Mouse (Mus musculus): ENCODE data around the gene Rpusd3. TPM values are rescaled to one million over a fixed set of nuclear protein-coding genes. Genes with fewer than 3 reads are reported as not detected.

The Rpusd3 gene
- total and polyA plus RNA-seq, 2 experiments = 17.2 to 118 TPM

DNA sequence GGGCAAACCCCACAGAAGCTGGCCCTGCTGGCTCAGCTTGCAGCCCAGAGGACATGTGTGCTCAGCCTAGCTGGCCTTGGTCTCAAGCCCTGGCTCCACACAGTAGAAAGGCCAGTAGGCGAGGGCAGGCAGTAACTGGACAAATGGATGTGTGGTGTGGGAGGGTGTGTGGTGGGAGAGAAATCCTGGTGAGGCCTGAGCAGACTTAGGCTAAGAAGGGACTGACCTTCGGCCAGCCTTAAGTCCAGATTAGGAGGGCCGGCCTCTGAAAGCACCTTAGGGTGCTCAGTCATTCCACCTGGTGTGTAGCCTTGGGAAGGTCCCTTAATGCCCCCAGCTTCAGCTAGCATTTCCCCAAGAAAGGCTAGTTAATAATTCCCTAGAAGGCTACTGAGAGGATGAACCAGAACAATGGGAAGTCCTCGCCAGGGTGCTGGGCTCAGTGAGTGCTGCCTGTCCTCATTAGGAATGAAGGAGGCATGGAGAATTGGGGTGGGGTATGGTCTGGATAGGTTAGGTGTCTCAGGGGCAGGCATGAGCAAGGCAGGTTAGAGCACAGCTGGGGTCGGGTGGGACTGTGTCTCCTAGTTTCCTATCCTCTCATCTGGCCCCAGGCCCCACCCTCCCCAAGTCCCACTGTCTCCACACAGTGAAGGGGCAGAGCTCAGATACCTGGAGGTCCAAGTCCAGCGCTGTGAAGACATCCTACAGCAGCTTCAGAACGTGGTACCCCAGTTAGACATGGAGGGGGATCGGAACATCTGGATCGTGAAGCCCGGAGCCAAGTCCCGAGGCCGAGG, 14.3 kb downstream of the Rpusd3 start:
- WGBS = 74% methylated on average over 12 of the region's 12 CpGs
- no peak overlapping the region for H3K27ac ChIP-seq (replicated peaks; ENCODE audit: insufficient read depth, low read depth, low read length)
- H3K4me1 ChIP-seq (ENCODE audit: control insufficient read depth, insufficient read depth, low read length) = no peaks in the 10 kb centered on the region
- H3K36me3 ChIP-seq (ENCODE audit: control insufficient read depth, insufficient read depth, low read length) = no peaks in the 10 kb centered on the region
- DNase-seq (ENCODE audit: extremely low read depth, low read depth, low spot score) = no peak
- TF ChIP-seq CTCF (IDR thresholded peaks at IDR 0.05; ENCODE audit: low read depth, low read length) (no peak), POLR2A (IDR thresholded peaks at IDR 0.05; ENCODE audit: extremely low read depth, insufficient read depth, low read length) (no peak)
- no peak overlapping the region for H3K9ac ChIP-seq (ENCODE audit: low read depth, low read length)
- no peak overlapping the region for H3K4me3 ChIP-seq (ENCODE audit: insufficient read depth, low read depth, low read length)
- no peaks in the 10 kb centered on the region for H3K79me2 ChIP-seq (ENCODE audit: control insufficient read depth, insufficient read depth, low read length)
- no peaks in the 10 kb centered on the region for H3K27me3 ChIP-seq (ENCODE audit: control insufficient read depth, insufficient read depth, low read length)

DNA sequence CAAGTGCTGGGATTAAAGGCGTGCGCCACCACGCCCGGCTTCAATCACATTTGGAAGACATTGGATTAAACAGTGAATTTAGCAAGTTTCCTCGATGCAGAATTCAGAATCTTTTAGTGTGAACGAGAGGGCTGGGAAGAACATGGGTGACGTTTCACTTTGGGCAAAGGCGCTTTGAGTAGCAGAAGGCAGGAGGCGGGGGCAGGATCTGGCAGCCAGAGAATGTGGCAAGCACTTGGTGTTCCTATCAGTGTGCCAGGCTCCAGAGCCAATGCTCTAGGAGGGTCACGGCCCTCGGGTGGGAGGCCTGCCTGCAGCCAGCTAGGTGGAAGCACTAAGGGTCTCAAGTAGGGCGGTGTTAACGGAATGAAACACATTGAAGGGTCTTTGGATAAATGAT, 17.0 kb downstream of the Rpusd3 start:
- 92% methylated on average over 13 of the region's 13 CpGs for WGBS
- TF ChIP-seq POLR2A (IDR thresholded peaks at IDR 0.05; ENCODE audit: extremely low read depth, insufficient read depth, low read length) (no peak), CTCF (IDR thresholded peaks at IDR 0.05; ENCODE audit: low read depth, low read length) (no peak)

GRCm38 (mm10) chr6:113396270-113397030, 22.7 kb downstream of the Rpusd3 start:
- Histone ChIP-seq H3K9ac (ENCODE audit: low read depth, low read length) (no peak overlapping the region), H3K4me1 (ENCODE audit: control insufficient read depth, insufficient read depth, low read length) (peaks cover 6% of the 10 kb centered on the region), H3K27me3 (ENCODE audit: control insufficient read depth, insufficient read depth, low read length) (no peaks in the 10 kb centered on the region), H3K4me3 (ENCODE audit: insufficient read depth, low read depth, low read length) (no peak overlapping the region), H3K27ac (replicated peaks; ENCODE audit: insufficient read depth, low read depth, low read length) (no peak overlapping the region), H3K79me2 (ENCODE audit: control insufficient read depth, insufficient read depth, low read length) (no peaks in the 10 kb centered on the region), H3K36me3 (ENCODE audit: control insufficient read depth, insufficient read depth, low read length) (no peaks in the 10 kb centered on the region)
- no peak for DNase-seq (ENCODE audit: extremely low read depth, low read depth, low spot score)
- 84% methylated on average over 10 of the region's 10 CpGs for WGBS
- no peak for TF ChIP-seq CTCF (IDR thresholded peaks at IDR 0.05; ENCODE audit: low read depth, low read length)
- no peak for TF ChIP-seq POLR2A (IDR thresholded peaks at IDR 0.05; ENCODE audit: extremely low read depth, insufficient read depth, low read length)

More for the DNA sequence above, 17.0 kb downstream of the Rpusd3 start:
- Histone ChIP-seq H3K36me3 (ENCODE audit: control insufficient read depth, insufficient read depth, low read length) (no peaks in the 10 kb centered on the region), H3K9ac (ENCODE audit: low read depth, low read length) (no peak overlapping the region), H3K27me3 (ENCODE audit: control insufficient read depth, insufficient read depth, low read length) (no peaks in the 10 kb centered on the region), H3K4me3 (ENCODE audit: insufficient read depth, low read depth, low read length) (no peak overlapping the region), H3K79me2 (ENCODE audit: control insufficient read depth, insufficient read depth, low read length) (no peaks in the 10 kb centered on the region), H3K4me1 (ENCODE audit: control insufficient read depth, insufficient read depth, low read length) (no peaks in the 10 kb centered on the region), H3K27ac (replicated peaks; ENCODE audit: insufficient read depth, low read depth, low read length) (no peak overlapping the region)
- no peak for DNase-seq (ENCODE audit: extremely low read depth, low read depth, low spot score)

DNA sequence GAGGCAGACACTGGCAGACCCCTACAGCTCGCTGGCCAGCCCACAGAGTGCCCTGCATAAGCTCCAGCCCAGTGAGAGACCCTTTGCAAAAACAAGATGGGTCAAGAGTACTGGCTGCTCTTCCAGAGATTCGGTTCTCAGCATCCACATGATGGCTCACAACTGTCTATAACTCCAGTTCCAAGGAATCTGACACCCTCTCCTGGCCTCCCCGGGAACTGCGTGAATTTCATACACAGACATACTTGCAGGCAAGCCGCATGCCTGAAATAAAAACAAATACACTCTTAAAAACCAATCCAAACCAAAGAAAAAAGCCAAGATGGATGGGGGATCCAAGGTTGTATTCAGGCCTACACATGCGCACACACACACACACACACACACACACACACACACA, 23.6 kb downstream of the Rpusd3 start:
- Histone ChIP-seq H3K9ac (ENCODE audit: low read depth, low read length) (no peak overlapping the region), H3K36me3 (ENCODE audit: control insufficient read depth, insufficient read depth, low read length) (no peaks in the 10 kb centered on the region; the same call in 1 of the 2 replicates), H3K27ac (replicated peaks; ENCODE audit: insufficient read depth, low read depth, low read length) (no peak overlapping the region), H3K4me1 (ENCODE audit: control insufficient read depth, insufficient read depth, low read length) (peaks cover 11% of the 10 kb centered on the region), H3K4me3 (ENCODE audit: insufficient read depth, low read depth, low read length) (no peak overlapping the region), H3K27me3 (ENCODE audit: control insufficient read depth, insufficient read depth, low read length) (no peaks in the 10 kb centered on the region), H3K79me2 (ENCODE audit: control insufficient read depth, insufficient read depth, low read length) (no peaks in the 10 kb centered on the region)
- TF ChIP-seq CTCF (IDR thresholded peaks at IDR 0.05; ENCODE audit: low read depth, low read length) (no peak), POLR2A (IDR thresholded peaks at IDR 0.05; ENCODE audit: extremely low read depth, insufficient read depth, low read length) (no peak)
- no peak for DNase-seq (ENCODE audit: extremely low read depth, low read depth, low spot score)
- 96% methylated on average over 6 of the region's 6 CpGs for WGBS

DNA sequence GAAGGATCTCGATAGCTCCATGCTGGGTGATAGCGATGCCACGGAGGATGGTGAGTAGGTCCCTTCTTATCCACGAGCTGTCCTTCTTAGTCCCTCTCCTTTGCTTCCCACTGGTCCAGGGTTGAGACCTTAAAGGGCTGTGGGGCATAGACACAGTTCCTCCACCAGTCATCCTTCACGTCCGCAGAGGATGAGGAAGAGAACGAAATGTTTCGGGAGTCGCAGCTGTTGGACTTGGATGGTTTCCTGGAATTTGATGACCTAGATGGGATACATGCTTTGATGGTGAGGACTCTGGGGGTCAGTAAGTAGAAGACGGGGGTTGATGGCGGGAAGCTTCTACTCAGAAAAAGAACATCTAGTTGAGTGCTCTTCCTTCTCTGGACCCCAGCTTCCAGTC, 24.3 kb downstream of the Rpusd3 start:
- H3K4me3 ChIP-seq (ENCODE audit: insufficient read depth, low read depth, low read length) = no peak overlapping the region
- H3K4me1 ChIP-seq (ENCODE audit: control insufficient read depth, insufficient read depth, low read length) = peaks cover 17% of the 10 kb centered on the region
- no peaks in the 10 kb centered on the region for H3K79me2 ChIP-seq (ENCODE audit: control insufficient read depth, insufficient read depth, low read length)
- no peaks in the 10 kb centered on the region for H3K27me3 ChIP-seq (ENCODE audit: control insufficient read depth, insufficient read depth, low read length)
- no peak overlapping the region for H3K9ac ChIP-seq (ENCODE audit: low read depth, low read length)
- WGBS = 96% methylated on average over 11 of the region's 11 CpGs
- H3K36me3 ChIP-seq (ENCODE audit: control insufficient read depth, insufficient read depth, low read length) = peaks cover 5% of the 10 kb centered on the region
- no peak overlapping the region for H3K27ac ChIP-seq (replicated peaks; ENCODE audit: insufficient read depth, low read depth, low read length)
- no peak for TF ChIP-seq CTCF (IDR thresholded peaks at IDR 0.05; ENCODE audit: low read depth, low read length)
- TF ChIP-seq POLR2A (IDR thresholded peaks at IDR 0.05; ENCODE audit: extremely low read depth, insufficient read depth, low read length) = no peak
- DNase-seq (ENCODE audit: extremely low read depth, low read depth, low spot score) = no peak

All from liver, adult 2 months (tissue).